Mouse (Mus musculus) stomach, embryonic 14.5 days (tissue): Measurements from ENCODE around the gene Sash1. TPM values are rescaled to one million over a fixed set of nuclear protein-coding genes. Genes with fewer than 3 reads are reported as not detected.

Experiments used
- ATAC-seq: fragments of 200-750 bp; cut with Nextera tagmentation; 2 replicates; pipeline ENCODE4 v1.8.0; 2017; ENCODE audit warnings: low read depth, moderate TSS enrichment; ENCODE audit not compliant: insufficient number of reproducible peaks, insufficient read depth, low FRiP score
- H3K27ac ChIP-seq: fragments of 300-500 bp; sonication (generic); 2 replicates; pipeline ENCODE4 v1.5.1; 2014; ENCODE audit warnings: mild to moderate bottlenecking, low read length, moderate library complexity, mixed read lengths
- H3K27me3 ChIP-seq: fragments of 300-500 bp; sonication (generic); 2 replicates; pipeline ENCODE4 v1.6.1; 2014; ENCODE audit warnings: low read length, control low read depth, mixed read lengths; ENCODE audit not compliant: control insufficient read depth, insufficient read depth
- H3K36me3 ChIP-seq: fragments of 300-500 bp; sonication (generic); 2 replicates; pipeline ENCODE4 v1.6.1; 2014; ENCODE audit warnings: mild to moderate bottlenecking, control low read depth, low read length, moderate library complexity, mixed read lengths; ENCODE audit not compliant: control insufficient read depth, insufficient read depth
- H3K4me1 ChIP-seq: fragments of 300-500 bp; sonication (generic); 2 replicates; pipeline ENCODE4 v1.6.1; 2014; ENCODE audit warnings: low read length, control low read depth, mixed read lengths; ENCODE audit not compliant: control insufficient read depth, insufficient read depth
- H3K4me2 ChIP-seq: fragments of 300-500 bp; sonication (generic); replicated peaks from 2 replicates; pipeline ENCODE4 v1.6.1; 2014; ENCODE audit warnings: low read depth, low read length, control low read depth
- H3K4me3 ChIP-seq: fragments of 300-500 bp; sonication (generic); 2 replicates; pipeline ENCODE4 v1.5.1; 2014; ENCODE audit warnings: low read depth, low read length, control low read depth
- H3K9ac ChIP-seq: fragments of 300-500 bp; sonication (generic); replicated peaks from 2 replicates; pipeline ENCODE4 v1.6.1; 2014; ENCODE audit warnings: low read depth, mild to moderate bottlenecking, control low read depth, low read length, moderate library complexity, mixed read lengths
- H3K9me3 ChIP-seq: fragments of 300-500 bp; sonication (generic); 2 replicates; pipeline ENCODE4 v1.6.1; 2016; ENCODE audit warnings: low read depth, low read length, control low read depth; ENCODE audit not compliant: control insufficient read depth
- WGBS: fragments of 180-500 bp; shearing (Covaris S2); extraction: QIAGEN DNeasy Blood & Tissue Kit; methylation state at CpG from one replicate; pipeline ENCODE4 v1.1.7; 2014; 5-methylcytosine and 5-hydroxymethylcytosine counted together
- polyA plus RNA-seq: library from polyadenylated mRNA; unstranded; fragments of >200 nt; fragmentation: Nextera tagmentation; extraction: Ambion mirVana; gene quantifications from 2 replicates; pipeline ENCODE4 v1.2.1, GENCODE M21; 2014

Sash1 gene
- polyA plus RNA-seq, 1 experiment from 2014 or later = 9.3 TPM

DNA sequence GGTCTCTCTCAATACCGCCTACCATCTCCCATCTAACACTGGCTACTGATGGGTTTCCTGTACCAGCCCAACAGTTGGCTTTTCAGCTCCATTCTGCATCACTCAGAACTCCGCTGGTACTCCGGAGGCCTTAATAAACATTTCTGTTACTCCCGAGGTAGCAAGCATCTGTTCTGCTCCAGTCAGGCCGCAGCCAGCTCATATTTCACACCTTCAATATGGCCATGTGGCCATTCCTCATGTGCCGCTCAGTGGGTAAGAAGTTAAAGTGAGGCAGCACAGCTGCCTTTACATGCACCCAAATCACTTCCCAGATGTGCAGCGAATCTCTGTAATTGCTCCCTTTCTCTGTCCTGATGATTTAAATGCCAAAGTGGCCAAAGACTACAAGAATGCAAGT is 32.5 kb downstream of the Sash1 start:
- no peak for ATAC-seq
- Histone ChIP-seq H3K27ac (no peak overlapping the region), H3K27me3 (no peaks in the 10 kb centered on the region), H3K4me1 (no peaks in the 10 kb centered on the region), H3K9me3 (no peaks in the 10 kb centered on the region), H3K4me3 (no peak overlapping the region), H3K9ac (no peak overlapping the region), H3K36me3 (0 out of 2 replicates have a peak, but pooled peaks cover 2% of the 10 kb centered on the region), H3K4me2 (no peak overlapping the region)
- 40% methylated on average over 7 of the region's 7 CpGs for WGBS

DNA sequence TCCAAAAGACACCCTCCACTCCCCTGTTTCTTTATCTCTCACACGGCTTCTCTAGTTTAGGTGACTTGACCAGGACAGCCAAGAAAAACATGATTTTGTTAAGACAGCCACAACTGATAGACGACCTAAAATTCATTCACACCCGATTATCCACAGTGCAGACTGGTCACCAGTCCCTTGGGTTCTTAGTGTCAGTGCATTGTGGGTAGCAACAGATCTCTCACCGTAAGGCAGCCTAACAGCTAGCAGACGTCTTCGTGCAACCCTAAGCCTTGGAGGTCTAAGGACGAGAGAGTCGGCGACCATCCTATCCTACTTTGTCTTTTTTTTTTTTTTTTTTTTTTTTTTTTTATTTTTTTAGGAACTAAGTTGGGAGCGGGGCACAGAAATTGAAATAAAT is 34.2 kb downstream of the Sash1 start:
- ATAC-seq = no peak
- Histone ChIP-seq H3K4me2 (no peak overlapping the region), H3K9ac (no peak overlapping the region), H3K4me1 (no peaks in the 10 kb centered on the region), H3K9me3 (no peaks in the 10 kb centered on the region), H3K36me3 (0 out of 2 replicates have a peak, but pooled peaks cover 2% of the 10 kb centered on the region), H3K27ac (no peak overlapping the region), H3K4me3 (no peak overlapping the region), H3K27me3 (no peaks in the 10 kb centered on the region)
- WGBS = 83% methylated on average over 10 of the region's 10 CpGs

DNA sequence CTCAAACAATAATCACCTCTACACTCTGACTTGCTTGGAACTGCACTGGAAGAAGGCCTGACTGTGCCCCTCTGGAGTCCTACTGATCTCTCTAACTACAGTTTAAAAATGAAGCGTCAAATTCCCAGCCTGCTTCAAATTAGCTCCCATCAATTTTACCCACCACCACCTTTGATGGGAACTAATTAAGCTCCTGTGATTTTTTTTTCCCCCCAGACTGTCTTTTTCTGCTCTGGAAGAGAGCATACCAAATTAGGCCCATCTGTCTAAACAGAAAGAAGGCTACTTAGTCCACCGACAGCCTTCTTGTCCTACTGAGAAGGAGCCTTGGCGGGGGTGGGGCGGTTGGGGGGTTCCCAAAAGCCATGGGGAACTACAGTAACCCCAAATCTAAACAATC is 37.9 kb downstream of the Sash1 start:
- no peak for ATAC-seq
- H3K36me3 ChIP-seq = 0 out of 2 replicates have a peak, but pooled peaks cover 2% of the 10 kb centered on the region
- H3K4me2 ChIP-seq = no peak overlapping the region
- H3K27ac ChIP-seq = no peak overlapping the region
- WGBS = 72% methylated on average over 4 of the region's 4 CpGs
- H3K4me3 ChIP-seq = no peak overlapping the region
- no peaks in the 10 kb centered on the region for H3K27me3 ChIP-seq
- H3K4me1 ChIP-seq = no peaks in the 10 kb centered on the region
- no peak overlapping the region for H3K9ac ChIP-seq
- no peaks in the 10 kb centered on the region for H3K9me3 ChIP-seq

DNA sequence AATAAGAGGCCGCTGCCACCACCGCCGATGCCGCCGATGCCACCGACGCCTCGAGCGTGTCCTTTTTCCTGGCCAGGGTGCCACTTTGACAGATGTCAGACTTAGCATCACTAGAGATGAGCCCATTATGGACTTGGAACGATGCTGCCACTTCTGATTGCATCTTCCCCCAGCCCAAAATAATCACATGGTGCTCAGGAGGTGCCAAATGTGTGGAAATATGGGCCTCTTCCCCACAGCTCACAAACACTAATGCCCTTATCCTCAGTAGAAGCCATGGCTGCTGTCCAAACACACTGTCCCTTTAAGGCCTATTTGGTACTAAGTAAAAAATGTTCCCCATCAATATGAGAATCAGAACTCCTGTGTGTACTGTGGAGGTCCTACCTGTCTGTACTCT is 39.6 kb downstream of the Sash1 start:
- H3K9me3 ChIP-seq = no peaks in the 10 kb centered on the region
- 0 out of 2 replicates have a peak, but pooled peaks cover 2% of the 10 kb centered on the region for H3K36me3 ChIP-seq
- H3K9ac ChIP-seq = no peak overlapping the region
- 96% methylated on average over 10 of the region's 10 CpGs for WGBS
- no peaks in the 10 kb centered on the region for H3K4me1 ChIP-seq
- H3K4me3 ChIP-seq = no peak overlapping the region
- no peak overlapping the region for H3K4me2 ChIP-seq
- no peak overlapping the region for H3K27ac ChIP-seq
- no peaks in the 10 kb centered on the region for H3K27me3 ChIP-seq
- ATAC-seq = no peak

DNA sequence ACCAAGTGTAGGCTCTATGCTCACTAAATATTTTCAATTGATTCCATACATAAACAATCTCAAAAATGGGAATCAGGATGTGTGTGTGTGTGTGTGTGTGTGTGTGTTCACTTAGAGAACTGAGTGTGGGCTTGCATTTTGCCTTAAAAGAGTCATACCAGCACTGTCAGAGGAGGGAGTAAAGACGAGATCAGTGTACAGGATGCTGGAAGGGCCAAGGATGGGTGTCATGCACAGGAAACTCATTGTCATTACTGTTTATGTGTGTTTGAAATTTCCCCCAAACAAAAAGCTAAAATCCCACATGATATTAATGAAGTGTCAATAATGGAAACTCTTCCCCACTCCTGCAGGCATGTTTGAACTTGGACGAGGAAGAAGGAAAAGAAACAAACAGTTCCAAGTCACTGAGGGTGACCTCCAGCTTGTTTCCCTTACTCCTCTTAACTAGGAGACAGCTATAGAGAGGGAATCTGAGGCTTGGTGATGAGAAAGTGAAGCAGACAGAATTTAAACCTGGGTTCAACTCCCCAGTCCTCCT is 40.6 kb downstream of the Sash1 start:
- H3K4me2 ChIP-seq = no peak overlapping the region
- no peaks in the 10 kb centered on the region for H3K9me3 ChIP-seq
- H3K36me3 ChIP-seq = 0 out of 2 replicates have a peak, but pooled peaks cover 2% of the 10 kb centered on the region
- no peak overlapping the region for H3K9ac ChIP-seq
- no peak overlapping the region for H3K4me3 ChIP-seq
- H3K27ac ChIP-seq = no peak overlapping the region
- ATAC-seq = no peak
- H3K27me3 ChIP-seq = no peaks in the 10 kb centered on the region
- WGBS = 58% methylated on average over 2 of the region's 2 CpGs
- no peaks in the 10 kb centered on the region for H3K4me1 ChIP-seq

DNA sequence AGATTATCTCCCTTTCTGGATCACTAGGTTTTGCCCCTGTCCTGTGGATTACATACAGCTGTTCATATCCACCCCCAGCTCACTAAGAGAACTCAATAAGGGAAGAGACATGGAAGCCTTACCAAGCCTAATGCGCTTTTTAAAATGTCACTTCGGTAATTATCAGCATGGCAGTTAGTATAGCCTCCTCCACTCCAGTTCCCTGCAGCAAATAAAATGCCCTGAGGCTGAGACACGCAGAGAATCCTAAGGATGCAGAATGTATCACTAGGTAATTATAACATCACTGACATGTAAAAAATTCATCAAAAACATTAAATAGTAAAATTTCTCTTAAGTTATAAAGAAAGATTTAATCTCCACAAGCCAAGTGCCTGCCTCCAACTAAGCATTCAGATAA is 45.9 kb downstream of the Sash1 start:
- Histone ChIP-seq H3K36me3 (no peaks in the 10 kb centered on the region), H3K27me3 (no peaks in the 10 kb centered on the region), H3K9me3 (no peaks in the 10 kb centered on the region), H3K27ac (no peak overlapping the region), H3K4me2 (no peak overlapping the region), H3K4me1 (no peaks in the 10 kb centered on the region), H3K9ac (no peak overlapping the region), H3K4me3 (no peak overlapping the region)
- ATAC-seq = no peak
- 88% methylated on average over 3 of the region's 3 CpGs for WGBS

DNA sequence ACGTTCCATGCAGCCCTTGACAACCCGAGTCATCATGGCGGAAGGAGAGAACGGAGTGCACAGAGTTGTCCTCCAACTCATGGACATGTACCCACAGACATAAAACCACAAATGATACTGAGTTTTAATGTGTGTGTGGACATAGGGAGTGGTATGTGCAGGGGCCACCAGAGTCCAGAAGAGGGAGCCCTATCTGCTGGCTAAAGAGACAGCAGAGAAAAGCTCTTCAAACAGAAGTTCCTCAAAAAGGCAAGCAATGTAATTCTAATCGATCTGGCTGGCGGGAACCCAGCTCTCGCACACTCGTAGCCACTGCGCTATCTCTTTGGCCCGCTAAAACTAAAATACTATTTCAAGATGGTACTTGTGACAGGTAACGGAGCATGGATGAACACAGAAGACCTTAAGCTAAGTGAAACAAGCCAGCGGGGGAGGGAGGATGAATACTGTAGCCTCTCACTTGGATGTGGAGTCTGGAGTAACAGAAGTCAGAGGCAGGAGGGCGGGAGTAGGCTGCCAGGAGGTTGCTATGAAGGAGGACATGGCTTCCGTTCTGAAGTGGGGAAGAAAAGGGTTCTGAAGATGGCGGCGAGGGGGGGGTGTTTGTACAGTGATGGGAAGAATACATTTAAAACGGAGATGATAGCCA is 51.9 kb downstream of the Sash1 start:
- H3K4me2 ChIP-seq = no peak overlapping the region
- WGBS = 91% methylated on average over 17 of the region's 17 CpGs
- no peak overlapping the region for H3K4me3 ChIP-seq
- H3K4me1 ChIP-seq = no peaks in the 10 kb centered on the region
- no peaks in the 10 kb centered on the region for H3K9me3 ChIP-seq
- no peaks in the 10 kb centered on the region for H3K36me3 ChIP-seq
- no peak overlapping the region for H3K9ac ChIP-seq
- H3K27me3 ChIP-seq = no peaks in the 10 kb centered on the region
- H3K27ac ChIP-seq = no peak overlapping the region
- ATAC-seq = no peak

DNA sequence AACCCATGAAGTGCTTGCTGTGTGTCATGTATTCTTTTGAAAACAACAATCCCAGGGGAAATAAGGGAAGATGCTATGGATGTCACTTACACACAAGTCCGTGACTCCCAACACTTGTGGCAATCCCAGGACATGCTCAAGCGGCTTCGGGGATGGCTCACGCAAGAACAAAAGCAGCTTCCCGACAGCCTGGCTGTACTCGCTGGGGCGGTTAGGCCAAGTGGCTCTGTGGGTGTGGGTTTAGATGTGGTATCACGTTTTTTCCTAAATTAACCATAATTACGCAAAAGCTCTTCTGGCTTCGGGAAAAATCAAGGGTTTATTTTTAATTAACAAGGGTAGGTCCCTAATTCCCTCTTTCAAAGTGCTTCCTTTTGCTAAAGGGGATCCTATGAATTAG is 59.6 kb downstream of the Sash1 start:
- Histone ChIP-seq H3K27me3 (no peaks in the 10 kb centered on the region), H3K9me3 (no peaks in the 10 kb centered on the region), H3K36me3 (no peaks in the 10 kb centered on the region), H3K4me2 (no peak overlapping the region), H3K4me3 (no peak overlapping the region), H3K9ac (no peak overlapping the region), H3K4me1 (peaks cover 6% of the 10 kb centered on the region; the same call in 1 of the 2 replicates), H3K27ac (no peak overlapping the region)
- ATAC-seq = no peak
- 91% methylated on average over 10 of the region's 10 CpGs for WGBS

DNA sequence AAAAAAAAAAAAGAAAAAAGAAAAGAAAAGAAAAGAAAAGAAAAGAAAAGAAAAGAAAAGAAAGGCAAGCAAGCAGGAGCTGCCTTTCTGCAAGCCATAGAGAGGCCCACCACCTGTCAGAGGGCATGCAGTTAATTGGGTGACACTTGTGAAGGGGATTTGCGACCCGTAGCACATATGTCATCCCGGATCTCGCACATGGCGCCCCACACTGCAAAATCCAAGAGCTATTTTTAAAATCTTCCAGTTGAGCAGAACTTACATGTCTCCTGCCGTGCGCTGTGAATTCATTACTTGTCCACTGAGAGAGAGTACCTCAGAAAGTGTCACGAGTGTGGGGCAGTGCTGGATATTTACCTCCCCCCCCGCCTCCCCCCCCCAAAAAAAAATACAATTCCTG is 60.0 kb downstream of the Sash1 start:
- no peaks in the 10 kb centered on the region for H3K36me3 ChIP-seq
- no peak overlapping the region for H3K27ac ChIP-seq
- peaks cover 6% of the 10 kb centered on the region; the same call in 1 of the 2 replicates for H3K4me1 ChIP-seq
- no peaks in the 10 kb centered on the region for H3K27me3 ChIP-seq
- no peaks in the 10 kb centered on the region for H3K9me3 ChIP-seq
- H3K9ac ChIP-seq = no peak overlapping the region
- 64% methylated on average over 9 of the region's 9 CpGs for WGBS
- H3K4me2 ChIP-seq = no peak overlapping the region
- no peak overlapping the region for H3K4me3 ChIP-seq
- no peak for ATAC-seq
